Mouse (Mus musculus) T-helper 1 cell (primary cell): ENCODE measurements around the gene Kcnh2.

ENCODE experiments used
- in situ Hi-C: fragments of 300-600 bp; cut with MboI, MseI; formaldehyde crosslinking; loops from one replicate; pipeline ENCODE4 v1.15.1; 2025; ENCODE audit warnings: high pct_unique_total_duplicates

Kcnh2 gene

GRCm38 (mm10) chr5:24348546-24348945 lies 2.9 kb downstream of the Kcnh2 start:
- in situ Hi-C loops, result no loop called here

GRCm38 (mm10) chr5:24348128-24348527 lies 3.3 kb downstream of the Kcnh2 start:
- in situ Hi-C loops, result no loop called here

DNA sequence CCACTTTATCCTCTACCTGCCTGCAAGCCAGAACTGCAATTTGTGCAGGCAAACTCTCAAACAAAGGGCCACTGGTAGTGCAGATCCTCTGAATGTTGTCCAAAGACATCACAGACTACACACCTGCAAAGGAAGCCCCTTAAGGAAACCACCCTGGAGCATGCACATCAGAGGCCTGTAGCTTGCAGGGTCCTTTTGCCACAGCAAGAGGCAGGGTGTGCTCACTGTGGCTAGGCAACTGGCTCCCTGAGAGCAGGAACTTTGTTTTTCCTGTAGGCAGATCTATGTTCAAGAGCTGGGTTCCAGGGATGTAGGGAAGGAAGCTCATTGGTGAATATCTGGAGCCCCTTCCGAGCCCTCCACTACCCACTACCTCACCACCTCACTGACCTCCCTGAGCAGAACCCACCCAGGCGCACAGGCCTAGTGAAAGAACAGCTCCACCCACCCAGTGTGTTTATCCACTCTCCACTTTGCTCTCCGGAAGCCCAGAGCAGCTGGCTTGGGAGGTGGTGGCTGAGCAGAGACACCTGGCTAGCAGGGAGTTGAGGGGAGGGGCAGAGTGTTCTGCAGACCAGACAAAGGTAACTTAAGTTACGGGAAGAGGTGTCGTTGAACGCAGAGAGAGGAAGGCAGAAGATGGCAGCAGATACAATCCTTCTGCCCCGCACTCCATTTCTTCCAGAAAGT lies 4.1 kb downstream of the Kcnh2 start:
- in situ Hi-C loops, result no loop called here

- in situ Hi-C loops, result no loop called here
Observed at GRCm38 (mm10) chr5:24346313-24346712, 5.1 kb downstream of the Kcnh2 start.

- in situ Hi-C loops, result no loop called here
Observed at GRCm38 (mm10) chr5:24344477-24345051, 6.8 kb downstream of the Kcnh2 start.

GRCm38 (mm10) chr5:24343977-24344436 lies 7.4 kb downstream of the Kcnh2 start:
- in situ Hi-C loops, result no loop called here

GRCm38 (mm10) chr5:24343379-24343778 lies 8.0 kb downstream of the Kcnh2 start:
- in situ Hi-C loops, result no loop called here

DNA sequence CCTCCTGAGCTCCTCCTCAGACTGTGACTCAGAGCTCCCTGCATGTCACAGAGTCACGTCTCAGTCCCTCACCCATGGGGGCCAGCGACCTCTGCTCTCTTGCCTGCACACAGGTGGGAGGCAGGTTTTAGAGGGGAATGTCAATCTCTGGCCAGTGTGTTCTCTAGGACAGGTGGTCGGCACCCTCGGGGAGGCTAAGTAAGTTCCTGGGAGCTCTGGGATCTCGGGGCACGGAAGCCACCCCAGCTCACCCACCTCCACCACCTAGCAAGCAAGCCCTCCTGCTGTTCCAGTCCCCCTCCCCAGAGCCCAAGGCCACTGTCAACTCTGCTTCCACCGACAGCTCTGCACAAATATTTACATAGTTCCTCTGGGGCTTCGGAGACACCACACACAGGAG lies 8.4 kb downstream of the Kcnh2 start:
- in situ Hi-C loops, result no loop called here

DNA sequence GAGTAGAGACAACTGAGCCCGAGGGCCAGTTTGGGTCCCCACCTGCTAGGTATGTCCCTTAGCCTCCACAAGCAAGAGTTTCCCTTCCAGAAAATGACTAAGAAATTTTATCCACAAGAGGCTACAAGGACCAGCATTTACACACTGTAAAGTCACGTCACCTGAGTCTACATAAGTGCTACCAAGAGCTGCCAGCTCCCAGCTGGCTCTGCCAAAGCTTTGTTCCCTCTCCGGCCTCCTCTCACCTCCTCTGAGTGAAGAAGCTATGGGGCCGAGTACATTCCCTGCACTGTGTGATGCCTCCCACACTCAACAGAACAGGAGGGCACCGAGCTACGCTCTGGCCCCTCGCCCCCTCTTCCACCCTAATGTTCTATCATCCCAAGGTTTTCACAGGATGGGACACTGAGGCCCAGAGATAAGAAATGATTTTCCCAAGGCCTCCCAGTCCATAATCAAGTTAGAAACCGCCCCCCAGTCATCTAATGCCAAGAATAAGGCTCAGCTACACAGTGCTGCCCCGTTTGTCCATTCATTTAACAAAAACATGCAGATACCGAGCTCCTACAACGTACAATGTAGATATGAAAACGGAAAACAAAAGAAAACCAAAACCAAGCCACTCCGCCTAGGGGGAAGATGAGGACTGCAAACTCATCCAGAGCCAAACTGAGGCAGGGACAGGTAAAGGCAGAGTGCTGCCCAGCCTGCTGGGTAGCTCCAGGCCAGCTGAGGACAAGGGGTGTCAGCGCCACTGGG lies 9.0 kb downstream of the Kcnh2 start:
- in situ Hi-C loops, result no loop called here

- in situ Hi-C loops, result no loop called here
Observed at GRCm38 (mm10) chr5:24337821-24338220, 13.6 kb downstream of the Kcnh2 start.

GRCm38 (mm10) chr5:24337366-24337765 lies 14.0 kb downstream of the Kcnh2 start:
- in situ Hi-C loops, result no loop called here

GRCm38 (mm10) chr5:24335888-24336511 lies 15.4 kb downstream of the Kcnh2 start:
- in situ Hi-C loops, result no loop called here

GRCm38 (mm10) chr5:24334749-24335148 lies 16.7 kb downstream of the Kcnh2 start:
- in situ Hi-C loops, result no loop called here

DNA sequence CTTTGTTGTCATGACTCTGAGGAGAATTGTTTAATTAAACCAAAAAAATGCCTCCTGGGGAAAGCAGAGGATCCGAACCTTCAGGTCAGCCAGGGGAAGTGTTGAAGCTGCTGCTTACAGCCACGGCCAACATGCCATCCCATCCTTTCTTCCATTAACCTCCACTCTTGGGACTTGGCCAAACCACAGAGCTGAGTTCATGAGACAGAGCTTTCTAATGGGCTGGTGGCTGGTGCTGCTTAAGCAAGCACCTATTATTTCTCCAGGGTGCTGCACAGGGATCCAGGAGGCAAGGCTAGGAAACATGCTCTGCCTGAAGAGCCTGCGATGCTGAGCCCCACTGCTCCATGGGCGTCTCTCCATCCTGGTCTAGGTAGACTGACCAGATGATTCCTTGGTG lies 19.0 kb downstream of the Kcnh2 start:
- in situ Hi-C loops, result no loop called here

DNA sequence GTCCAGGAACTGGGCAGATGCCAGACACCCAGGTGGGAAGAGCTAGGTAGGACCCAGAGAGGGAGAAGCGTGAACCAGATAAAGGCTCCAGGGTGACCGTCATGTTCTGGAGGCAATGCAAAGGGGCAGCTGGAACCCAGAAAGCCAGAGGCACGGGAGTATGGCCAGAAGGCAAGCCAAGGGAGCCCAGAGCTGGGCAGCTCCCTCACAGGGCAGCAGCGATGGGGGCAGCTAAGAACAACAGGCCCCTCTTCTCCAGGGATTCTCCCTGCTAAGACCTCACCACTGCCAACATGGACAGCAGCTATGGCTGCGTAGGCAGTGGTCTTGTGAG lies 21.5 kb downstream of the Kcnh2 start:
- in situ Hi-C loops, result no loop called here

DNA sequence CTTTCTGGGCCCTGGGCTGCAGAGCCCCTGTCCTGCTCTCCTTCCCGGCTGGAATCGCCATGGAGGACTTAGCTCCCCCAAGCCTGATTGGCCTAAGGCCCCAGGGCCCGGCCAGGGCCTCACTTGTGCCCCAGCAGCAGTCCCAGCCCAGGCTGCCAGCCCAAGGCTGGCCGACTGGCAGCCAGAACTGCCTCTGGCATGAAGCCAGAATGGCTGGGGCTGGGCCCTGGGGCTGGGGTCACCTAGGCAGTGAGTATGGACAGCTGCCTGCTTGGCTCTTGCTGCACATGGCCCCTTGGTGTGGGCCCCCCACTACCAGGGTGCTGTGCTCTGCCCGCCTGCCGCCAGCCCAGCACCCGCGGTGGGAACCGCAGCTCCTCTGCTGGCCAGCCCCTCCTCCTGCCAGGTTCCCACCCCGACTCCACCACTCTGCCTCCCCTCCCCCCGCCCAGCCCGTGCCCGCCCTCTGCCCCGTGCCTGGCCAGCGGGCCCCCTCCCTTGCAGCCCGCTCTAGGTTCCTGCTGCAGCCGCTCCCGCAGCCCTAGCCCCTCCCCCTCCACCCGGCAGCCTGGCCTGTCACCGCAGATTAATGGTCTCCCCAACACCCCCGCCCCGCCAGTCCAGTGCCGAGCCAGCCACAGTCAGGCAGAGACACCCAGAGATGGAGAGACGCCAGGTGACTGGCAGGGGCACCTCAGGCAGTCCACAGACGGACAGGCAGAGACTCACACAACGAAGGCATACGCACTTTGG lies 22.0 kb downstream of the Kcnh2 start:
- in situ Hi-C loops, result no loop called here

DNA sequence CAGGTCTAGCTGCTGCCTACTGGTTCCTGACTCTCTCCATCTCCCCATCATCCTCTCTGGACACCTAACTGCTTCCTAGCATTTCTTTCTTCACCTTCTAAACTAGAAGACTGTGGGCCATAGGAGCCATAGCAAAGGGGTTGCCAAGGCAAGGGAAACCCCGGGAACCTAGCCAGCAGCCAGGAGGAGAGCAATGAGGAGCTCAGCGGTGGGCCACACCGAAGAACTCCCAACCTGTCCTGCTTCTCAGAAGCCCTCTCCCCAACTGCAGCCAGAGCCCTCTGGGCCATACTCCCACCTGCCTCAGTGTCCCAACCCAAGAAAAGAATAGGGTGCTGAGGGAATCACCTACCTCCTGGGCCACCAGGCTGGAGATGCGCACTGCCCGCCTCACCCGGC lies 22.6 kb downstream of the Kcnh2 start:
- in situ Hi-C loops, result no loop called here

- in situ Hi-C loops, result no loop called here
Observed at GRCm38 (mm10) chr5:24326842-24327417, 24.5 kb downstream of the Kcnh2 start.

GRCm38 (mm10) chr5:24326166-24326841 lies 25.1 kb downstream of the Kcnh2 start:
- in situ Hi-C loops, result no loop called here

DNA sequence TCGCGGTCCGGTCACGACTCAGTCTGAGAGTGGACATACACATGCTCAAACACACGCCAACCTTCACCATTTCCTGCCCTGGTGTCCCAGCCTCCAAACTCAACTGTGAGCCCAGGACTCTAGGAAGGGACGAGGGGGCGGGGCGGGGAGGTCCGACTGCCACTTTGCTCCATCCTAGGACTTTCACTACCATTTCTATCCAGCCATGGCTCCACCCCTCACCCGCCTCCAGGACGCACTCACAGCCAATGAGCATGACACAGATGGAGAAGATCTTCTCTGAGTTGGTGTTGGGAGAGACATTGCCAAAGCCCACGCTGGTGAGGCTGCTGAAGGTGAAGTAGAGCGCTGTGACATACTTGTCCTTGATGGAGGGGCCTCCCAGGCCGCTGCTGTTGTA lies 26.2 kb downstream of the Kcnh2 start:
- in situ Hi-C loops, result no loop called here
